Mouse (Mus musculus): ENCODE measurements around the gene Gsdma2.

Gene Gsdma2

DNA sequence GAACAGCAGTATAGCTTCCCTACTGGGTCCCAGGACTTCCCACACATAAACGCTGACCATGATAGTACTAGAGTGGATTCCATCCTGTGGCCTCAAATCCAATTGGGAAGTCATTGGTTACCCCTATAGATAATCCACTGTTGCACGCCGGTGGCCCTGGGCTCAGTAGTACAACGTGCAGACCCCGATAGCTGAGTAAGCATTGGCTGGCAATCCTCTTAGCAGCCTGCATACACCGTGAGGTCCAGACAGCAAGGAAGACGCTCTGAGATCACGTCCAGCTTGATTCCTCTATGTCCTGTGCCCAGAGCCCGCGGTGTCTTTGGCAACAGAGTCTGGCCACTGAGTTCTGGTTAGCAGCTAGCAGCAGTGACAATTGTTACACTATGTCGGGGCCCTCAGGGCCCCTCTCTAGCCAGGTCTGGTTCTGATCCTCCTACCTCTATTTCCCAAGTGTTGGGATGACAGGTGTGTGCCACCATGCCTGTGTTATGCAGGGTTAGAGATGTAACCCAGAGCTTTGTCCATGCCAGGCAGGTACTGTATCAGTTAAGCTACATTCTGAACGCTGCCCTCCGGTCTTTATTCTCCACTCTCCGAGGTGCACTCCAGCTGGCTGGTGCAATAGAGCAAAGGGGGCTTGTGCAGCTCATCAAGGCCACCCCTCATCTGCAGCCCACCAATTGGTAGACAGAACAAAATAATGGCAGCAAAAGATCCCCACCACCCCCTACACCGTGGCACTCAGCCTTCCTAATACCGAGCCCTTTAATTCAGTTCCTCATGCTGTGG, 52.5 kb downstream of the Gsdma2 start:
- no peak for DNase-seq (ENCODE audit: extremely low read depth, insufficient read length, low spot score)

DNA sequence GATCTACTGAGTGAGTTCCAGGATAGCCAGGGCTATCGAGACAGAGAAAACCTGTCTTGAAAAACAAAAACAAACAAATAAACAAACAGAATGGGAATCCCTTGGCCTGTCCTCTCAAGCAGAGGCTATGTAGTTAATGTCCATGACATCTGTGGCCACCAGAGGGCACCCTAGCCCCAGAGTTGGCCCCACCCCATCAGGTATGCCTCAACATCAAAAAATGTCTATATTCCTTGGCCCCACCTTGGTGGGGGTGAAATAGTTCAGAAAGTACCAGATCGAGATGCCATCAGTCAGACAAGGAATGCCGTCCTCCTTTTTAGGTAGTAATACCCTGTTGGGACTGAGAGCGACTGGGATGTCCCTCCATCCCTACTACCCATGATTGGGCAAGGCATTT, 53.4 kb downstream of the Gsdma2 start:
- DNase-seq (ENCODE audit: extremely low read depth, insufficient read length, low spot score): no peak

DNA sequence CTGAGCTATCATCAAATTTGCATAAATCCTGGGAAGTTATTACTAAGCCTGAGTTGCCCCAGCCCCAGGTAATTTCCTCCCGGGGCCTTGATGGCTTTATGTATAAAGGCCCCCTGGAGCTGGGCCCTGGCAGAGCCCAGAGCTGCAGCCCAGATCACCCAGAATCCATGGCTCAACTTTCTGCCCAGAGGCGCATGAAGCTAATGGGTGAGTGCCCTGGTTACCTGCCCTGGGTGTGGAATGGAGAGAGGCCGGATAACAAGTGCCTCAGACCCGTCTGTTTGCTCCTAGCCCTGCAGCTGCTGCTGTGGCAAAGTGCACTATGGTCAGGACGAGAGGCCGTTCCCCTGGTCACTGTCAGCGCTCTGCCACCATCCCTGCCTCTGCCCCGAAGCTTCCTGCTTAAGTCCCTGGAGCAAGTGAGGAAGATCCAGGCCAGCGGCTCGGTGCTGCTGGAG, 54.7 kb downstream of the Gsdma2 start, which contains the start of gene Csf3:
Gene Csf3, plus strand, starts transcription at position 51 of the 458 bp plus-strand sequence.
- DNase-seq (ENCODE audit: extremely low read depth, insufficient read length, low spot score): no peak

DNA sequence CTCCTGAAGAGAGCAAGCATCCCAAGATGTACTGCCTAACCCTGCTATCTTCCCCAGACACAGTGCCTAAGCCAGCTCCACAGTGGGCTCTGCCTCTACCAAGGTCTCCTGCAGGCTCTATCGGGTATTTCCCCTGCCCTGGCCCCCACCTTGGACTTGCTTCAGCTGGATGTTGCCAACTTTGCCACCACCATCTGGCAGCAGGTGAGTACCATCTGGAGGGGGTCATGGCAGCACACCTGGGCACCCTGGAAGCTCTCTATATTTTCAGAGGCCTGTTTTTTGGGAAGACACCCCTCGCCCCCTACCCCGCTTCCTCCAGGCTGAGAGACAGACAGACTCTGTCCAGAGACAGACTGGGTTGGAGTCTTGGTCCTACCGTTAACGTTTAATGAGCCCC, 55.8 kb downstream of the Gsdma2 start:
- no peak for DNase-seq (ENCODE audit: extremely low read depth, insufficient read length, low spot score)

DNA sequence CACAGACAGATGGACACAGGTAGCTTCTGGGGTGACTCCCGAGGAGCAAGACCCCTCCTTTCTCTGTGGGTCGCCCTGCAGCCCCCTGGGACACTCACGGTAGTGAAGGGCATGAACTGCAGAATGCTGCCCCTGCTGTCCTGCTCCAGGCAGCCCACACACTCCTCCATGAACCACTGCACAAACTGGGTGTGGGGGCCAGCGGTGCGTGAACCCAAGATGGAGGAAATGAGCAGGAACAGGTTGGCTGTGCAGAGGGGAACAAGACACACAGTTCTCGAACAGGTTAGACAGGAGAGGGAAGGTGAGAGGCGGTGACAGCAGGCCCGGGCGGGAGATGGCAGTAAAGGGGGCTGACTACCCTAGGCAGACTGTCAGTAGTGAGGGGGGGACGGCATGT, 58.5 kb downstream of the Gsdma2 start:
- no peak for DNase-seq (ENCODE audit: extremely low read depth, insufficient read length, low spot score)
